Mouse (Mus musculus) stomach, postnatal 0 days (tissue): ENCODE measurements around the gene Hist1h2bb.

Experiments
- CTCF ChIP-seq: IDR thresholded peaks from 2 replicates; pipeline ENCODE4 v1.5.1; 2016; ENCODE audit warnings: antibody characterized with exemption, low read depth, mild to moderate bottlenecking, moderate library complexity
- EP300 ChIP-seq: optimal IDR thresholded peaks from 2 replicates; pipeline ENCODE3; 2016; ENCODE audit warnings: antibody characterized with exemption

- TF ChIP-seq CTCF (no peak), EP300 (no peak)
These were observed 40.7 kb upstream of the Hist1h2bb start for GRCm38 (mm10) chr13:23705751-23706356.
